Mouse (Mus musculus): ENCODE measurements around the gene Fahd1. TPM values are rescaled to one million over a fixed set of nuclear protein-coding genes. Genes with fewer than 3 reads are reported as not detected.

Gene Fahd1
- polyA plus RNA-seq, 1 experiment from 2014 or later: 36.5 TPM

DNA sequence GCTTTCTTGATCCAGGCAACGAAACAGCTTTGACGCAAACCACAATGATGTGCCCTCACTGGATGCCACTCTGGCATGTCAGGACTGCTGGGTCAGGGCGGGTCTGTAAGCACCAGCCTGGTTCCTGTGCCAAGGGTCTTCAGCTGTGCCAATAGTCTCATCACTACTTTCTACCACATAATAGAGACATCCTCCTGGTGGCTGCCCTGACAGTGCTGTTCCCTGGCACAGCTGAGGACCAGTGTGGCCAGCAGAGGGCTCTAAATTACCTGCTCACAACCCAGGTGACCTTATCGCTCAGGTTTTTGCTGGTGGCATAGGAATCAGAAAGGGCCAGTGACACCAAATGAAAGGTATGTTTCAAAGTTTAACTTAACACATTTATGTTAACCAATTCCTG lies 9.0 kb downstream of the Fahd1 start:
- H3K9ac ChIP-seq: no peak overlapping the region
- 48% methylated on average over 4 of the region's 4 CpGs for WGBS
- ATAC-seq (ENCODE audit: insufficient number of reproducible peaks, low FRiP score): no peak
- peaks cover 30% of the 10 kb centered on the region for H3K27me3 ChIP-seq (replicated peaks)
- no peaks in the 10 kb centered on the region for H3K36me3 ChIP-seq
- no peak overlapping the region for H3K27ac ChIP-seq (ENCODE audit: poor library complexity, severe bottlenecking)
- peaks cover 8% of the 10 kb centered on the region for H3K4me1 ChIP-seq (replicated peaks)
- H3K4me3 ChIP-seq: no peak overlapping the region
- no peak overlapping the region for H3K4me2 ChIP-seq
- H3K9me3 ChIP-seq (replicated peaks): no peaks in the 10 kb centered on the region

DNA sequence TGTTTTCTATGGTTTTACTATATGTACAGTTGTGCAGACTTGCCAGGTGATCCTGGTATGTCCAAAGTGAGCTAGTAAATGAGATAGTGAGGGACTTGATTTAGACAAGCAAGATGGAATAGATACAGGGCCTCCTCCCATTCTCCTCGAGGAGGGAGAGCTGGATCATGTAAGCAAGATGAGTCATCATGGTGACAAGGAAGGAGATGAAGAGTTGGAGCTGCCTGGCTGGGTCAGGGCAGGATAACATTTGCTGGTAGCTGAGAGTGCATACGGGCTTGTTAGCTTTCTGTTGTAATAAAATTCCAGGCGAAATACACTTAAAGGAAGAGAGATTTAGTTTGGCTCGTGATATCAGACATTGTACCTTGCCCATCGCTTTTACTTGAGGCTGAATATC lies 9.8 kb downstream of the Fahd1 start:
- no peak for ATAC-seq (ENCODE audit: insufficient number of reproducible peaks, low FRiP score)
- WGBS: 48% methylated on average over 5 of the region's 5 CpGs
- Histone ChIP-seq H3K4me3 (no peak overlapping the region), H3K9ac (no peak overlapping the region), H3K36me3 (no peaks in the 10 kb centered on the region), H3K27me3 (replicated peaks) (peaks cover 30% of the 10 kb centered on the region), H3K27ac (ENCODE audit: poor library complexity, severe bottlenecking) (no peak overlapping the region), H3K4me1 (replicated peaks) (peaks cover 8% of the 10 kb centered on the region), H3K4me2 (no peak overlapping the region), H3K9me3 (replicated peaks) (no peaks in the 10 kb centered on the region)

DNA sequence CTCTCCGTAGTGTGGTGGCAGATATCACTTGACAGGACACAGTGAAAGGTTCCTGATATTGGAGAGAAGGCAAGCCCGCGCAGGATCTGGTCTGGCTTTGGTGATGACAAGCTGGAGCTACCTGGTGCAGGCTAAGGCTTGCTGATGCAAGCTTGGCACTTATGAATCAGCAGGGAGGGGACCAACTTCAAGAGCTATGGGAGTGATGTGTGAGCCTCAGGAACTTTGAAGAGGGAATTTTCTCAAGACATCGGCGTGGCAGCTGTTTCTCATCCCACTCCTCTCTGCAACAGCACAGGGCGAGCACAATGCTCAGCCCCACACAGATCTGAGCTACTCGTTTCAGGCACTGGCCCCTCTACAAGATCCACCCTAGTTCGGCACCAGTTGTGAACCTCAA lies 10.3 kb downstream of the Fahd1 start, which contains the start of gene Hagh:
Gene Hagh, plus strand, starts transcription at position 302 of the 400 bp plus-strand sequence.
- 51% methylated on average over 8 of the region's 8 CpGs for WGBS
- H3K27me3 ChIP-seq (replicated peaks): peaks cover 30% of the 10 kb centered on the region
- no peaks in the 10 kb centered on the region for H3K36me3 ChIP-seq
- peaks cover 8% of the 10 kb centered on the region for H3K4me1 ChIP-seq (replicated peaks)
- no peak within 1 kb of the TSS for H3K4me2 ChIP-seq
- no peaks in the 10 kb centered on the region for H3K9me3 ChIP-seq (replicated peaks)
- no peak within 1 kb of the TSS for H3K4me3 ChIP-seq
- no peak within 1 kb of the TSS for H3K27ac ChIP-seq (ENCODE audit: poor library complexity, severe bottlenecking)
- no peak within 1 kb of the TSS for H3K9ac ChIP-seq
- no peak for ATAC-seq (ENCODE audit: insufficient number of reproducible peaks, low FRiP score)

DNA sequence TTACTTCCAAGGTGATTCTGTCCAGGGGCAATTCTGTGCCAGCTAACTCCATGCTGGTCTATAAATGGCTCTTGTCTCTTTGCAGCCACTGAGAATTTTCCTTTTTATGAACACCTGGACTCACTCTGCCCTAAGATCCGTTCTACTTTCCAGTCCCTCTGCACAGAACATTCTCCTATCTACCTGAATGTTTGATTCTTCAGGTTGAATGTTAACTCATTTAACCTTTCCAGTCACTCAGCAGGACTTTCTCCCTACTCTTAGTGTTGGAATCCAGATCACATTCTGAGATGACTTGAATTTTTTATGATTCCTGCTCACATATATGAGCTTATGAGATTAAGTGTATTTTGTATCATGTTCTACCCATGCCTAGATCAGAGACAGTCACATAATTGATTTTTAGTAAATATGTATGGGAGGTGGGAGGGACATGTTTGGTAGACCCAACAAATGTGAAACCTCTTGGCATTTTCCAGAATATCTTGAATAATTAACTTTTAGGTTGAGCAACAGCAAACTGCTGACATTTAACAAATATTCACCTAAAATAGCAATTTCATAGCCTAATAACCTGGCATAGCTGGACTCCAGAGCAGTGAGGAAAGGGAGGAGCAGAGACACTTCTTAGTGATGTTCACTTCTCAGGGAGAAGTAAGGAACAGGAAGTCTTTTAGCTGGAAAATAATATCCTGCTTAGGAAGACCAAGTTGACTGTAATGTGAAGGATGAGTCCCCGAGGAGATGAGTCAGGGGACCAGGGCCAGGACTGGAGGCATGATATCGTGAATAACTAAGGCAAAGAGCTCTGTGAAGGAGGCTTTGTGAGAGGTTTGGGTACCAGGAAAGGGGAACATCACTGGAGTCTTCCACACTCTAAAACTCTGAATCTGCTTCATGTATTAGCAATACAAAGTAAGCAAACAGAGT lies 28.5 kb downstream of the Fahd1 start:
- no peak for ATAC-seq (ENCODE audit: insufficient number of reproducible peaks, low FRiP score)
- H3K4me3 ChIP-seq: no peak overlapping the region
- no peak overlapping the region for H3K9ac ChIP-seq
- 38% methylated on average over 3 of the region's 3 CpGs for WGBS
- no peak overlapping the region for H3K27ac ChIP-seq (ENCODE audit: poor library complexity, severe bottlenecking)
- H3K9me3 ChIP-seq (replicated peaks): no peaks in the 10 kb centered on the region
- H3K4me2 ChIP-seq: no peak overlapping the region
- H3K27me3 ChIP-seq (replicated peaks): peaks cover 27% of the 10 kb centered on the region
- no peaks in the 10 kb centered on the region for H3K4me1 ChIP-seq (replicated peaks)
- no peaks in the 10 kb centered on the region for H3K36me3 ChIP-seq

DNA sequence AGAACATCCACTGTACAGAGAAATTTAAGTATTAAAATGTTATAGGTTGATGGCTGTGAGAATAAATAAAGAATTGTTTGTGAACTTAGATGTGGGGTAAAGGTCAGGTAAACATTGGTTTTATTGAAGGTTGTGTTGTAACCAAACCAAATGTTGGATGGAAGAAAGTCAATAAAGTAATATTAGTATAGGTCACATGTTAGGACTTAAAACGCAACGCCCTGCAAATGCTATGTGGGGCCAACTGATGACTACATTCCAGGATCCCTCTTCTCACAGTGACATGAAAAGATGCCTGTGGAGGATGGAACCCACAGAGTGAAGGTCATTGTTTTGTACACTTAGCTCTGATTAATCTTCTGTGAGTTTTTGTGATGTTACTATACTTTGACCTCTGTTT lies 30.7 kb downstream of the Fahd1 start:
- H3K27me3 ChIP-seq (replicated peaks): peaks cover 15% of the 10 kb centered on the region; the same call in 1 of the 2 replicates
- no peaks in the 10 kb centered on the region for H3K4me1 ChIP-seq (replicated peaks)
- H3K4me2 ChIP-seq: no peak overlapping the region
- no peak overlapping the region for H3K9ac ChIP-seq
- no peak overlapping the region for H3K4me3 ChIP-seq
- 66% methylated on average over 2 of the region's 2 CpGs for WGBS
- H3K36me3 ChIP-seq: no peaks in the 10 kb centered on the region
- ATAC-seq (ENCODE audit: insufficient number of reproducible peaks, low FRiP score): no peak
- no peaks in the 10 kb centered on the region for H3K9me3 ChIP-seq (replicated peaks)
- H3K27ac ChIP-seq (ENCODE audit: poor library complexity, severe bottlenecking): no peak overlapping the region

DNA sequence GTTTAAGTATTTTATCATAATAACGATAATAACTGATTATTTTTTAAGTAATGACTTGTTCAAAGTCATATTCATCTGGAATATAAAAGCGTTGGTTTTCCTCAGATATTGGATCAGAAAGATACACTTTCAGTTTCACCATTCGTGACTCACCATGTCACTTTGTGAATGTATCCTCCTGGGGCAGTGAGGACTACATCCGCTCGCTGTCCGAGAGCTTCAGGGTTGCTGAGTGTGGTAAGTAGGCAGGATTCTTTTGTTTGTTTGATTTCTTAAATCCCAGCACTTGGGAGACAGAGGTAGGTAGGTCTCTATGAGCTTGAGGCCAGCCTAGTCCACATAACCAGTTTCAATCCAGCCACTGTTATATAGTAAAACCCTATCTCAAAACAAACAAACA lies 32.0 kb downstream of the Fahd1 start:
- peaks cover 16% of the 10 kb centered on the region for H3K27me3 ChIP-seq (replicated peaks)
- no peak overlapping the region for H3K4me2 ChIP-seq
- 44% methylated on average over 6 of the region's 6 CpGs for WGBS
- no peaks in the 10 kb centered on the region for H3K36me3 ChIP-seq
- no peak overlapping the region for H3K4me3 ChIP-seq
- ATAC-seq (ENCODE audit: insufficient number of reproducible peaks, low FRiP score): no peak
- no peak overlapping the region for H3K9ac ChIP-seq
- H3K9me3 ChIP-seq (replicated peaks): no peaks in the 10 kb centered on the region
- no peak overlapping the region for H3K27ac ChIP-seq (ENCODE audit: poor library complexity, severe bottlenecking)
- H3K4me1 ChIP-seq (replicated peaks): no peaks in the 10 kb centered on the region

DNA sequence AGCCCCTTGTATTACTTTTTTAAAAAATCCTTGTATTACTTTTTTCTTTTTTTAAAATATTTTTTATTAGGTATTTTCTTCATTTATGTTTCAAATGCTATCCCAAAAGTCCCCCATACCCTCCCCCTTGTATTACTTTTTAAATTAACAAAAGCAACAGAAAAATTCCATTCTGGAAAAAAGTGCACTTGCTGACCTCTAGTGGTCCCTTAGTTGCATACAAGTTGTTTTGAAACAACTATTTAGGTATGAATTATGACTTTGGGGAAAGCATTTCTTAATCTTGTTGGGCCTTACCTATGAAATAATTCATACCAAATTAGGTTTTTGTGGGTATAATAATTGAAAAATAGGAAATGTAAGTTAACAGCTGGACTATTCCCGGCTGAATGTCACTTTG lies 32.7 kb downstream of the Fahd1 start:
- Histone ChIP-seq H3K4me1 (replicated peaks) (no peaks in the 10 kb centered on the region), H3K27ac (ENCODE audit: poor library complexity, severe bottlenecking) (no peak overlapping the region), H3K4me2 (no peak overlapping the region), H3K9ac (no peak overlapping the region), H3K36me3 (no peaks in the 10 kb centered on the region), H3K9me3 (replicated peaks) (no peaks in the 10 kb centered on the region), H3K27me3 (replicated peaks) (peaks cover 19% of the 10 kb centered on the region), H3K4me3 (no peak overlapping the region)
- no peak for ATAC-seq (ENCODE audit: insufficient number of reproducible peaks, low FRiP score)
- 26% methylated on average over 1 of the region's 1 CpGs for WGBS

DNA sequence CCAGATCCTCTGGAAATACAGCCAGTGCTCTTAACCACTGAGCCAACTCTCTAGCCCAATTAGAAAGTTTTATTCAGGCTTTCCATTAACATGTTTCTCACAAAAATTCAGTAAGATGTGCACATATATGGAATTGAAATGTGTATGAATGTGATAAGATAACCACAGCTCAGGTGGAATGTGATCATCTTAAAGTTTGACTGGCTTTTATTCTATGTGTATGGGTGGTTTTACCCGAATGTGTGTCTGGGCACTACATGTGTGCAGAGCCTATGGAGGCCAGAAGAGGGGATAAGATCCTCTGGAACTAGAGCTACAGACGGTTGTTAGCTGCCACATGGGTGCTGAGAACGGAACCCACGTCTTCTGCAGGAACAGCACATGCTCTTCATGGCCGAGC lies 34.9 kb downstream of the Fahd1 start:
- Histone ChIP-seq H3K36me3 (no peaks in the 10 kb centered on the region), H3K9ac (no peak overlapping the region), H3K27ac (ENCODE audit: poor library complexity, severe bottlenecking) (no peak overlapping the region), H3K4me1 (replicated peaks) (no peaks in the 10 kb centered on the region), H3K4me2 (no peak overlapping the region), H3K27me3 (replicated peaks) (peaks cover 14% of the 10 kb centered on the region), H3K4me3 (no peak overlapping the region), H3K9me3 (replicated peaks) (no peaks in the 10 kb centered on the region)
- ATAC-seq (ENCODE audit: insufficient number of reproducible peaks, low FRiP score): no peak
- WGBS: 86% methylated on average over 5 of the region's 5 CpGs

DNA sequence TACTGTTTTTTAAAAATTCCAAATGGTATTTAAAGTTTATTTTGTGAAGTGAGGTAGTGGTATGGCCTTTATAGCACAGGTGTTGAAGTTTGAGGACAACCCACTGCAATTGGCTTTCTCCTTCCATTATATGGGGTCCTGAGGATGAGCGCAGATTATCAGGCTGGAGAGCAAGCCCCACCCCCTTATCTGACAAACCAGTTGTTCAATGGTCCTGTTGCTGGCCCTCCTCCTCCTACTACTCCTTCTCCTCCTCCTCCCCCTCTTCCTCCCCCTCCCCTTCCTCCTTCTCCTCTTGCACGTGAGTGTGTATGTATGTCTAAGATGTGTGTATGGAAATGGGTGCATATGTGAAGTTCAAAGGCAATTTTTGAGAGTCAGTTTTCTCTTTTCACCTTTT lies 37.9 kb downstream of the Fahd1 start:
- no peak for ATAC-seq (ENCODE audit: insufficient number of reproducible peaks, low FRiP score)
- Histone ChIP-seq H3K9me3 (replicated peaks) (no peaks in the 10 kb centered on the region), H3K27ac (ENCODE audit: poor library complexity, severe bottlenecking) (no peak overlapping the region), H3K27me3 (replicated peaks) (peaks cover 25% of the 10 kb centered on the region), H3K9ac (no peak overlapping the region), H3K4me3 (no peak overlapping the region), H3K36me3 (no peaks in the 10 kb centered on the region), H3K4me2 (no peak overlapping the region), H3K4me1 (replicated peaks) (no peaks in the 10 kb centered on the region)
- 41% methylated on average over 2 of the region's 2 CpGs for WGBS

DNA sequence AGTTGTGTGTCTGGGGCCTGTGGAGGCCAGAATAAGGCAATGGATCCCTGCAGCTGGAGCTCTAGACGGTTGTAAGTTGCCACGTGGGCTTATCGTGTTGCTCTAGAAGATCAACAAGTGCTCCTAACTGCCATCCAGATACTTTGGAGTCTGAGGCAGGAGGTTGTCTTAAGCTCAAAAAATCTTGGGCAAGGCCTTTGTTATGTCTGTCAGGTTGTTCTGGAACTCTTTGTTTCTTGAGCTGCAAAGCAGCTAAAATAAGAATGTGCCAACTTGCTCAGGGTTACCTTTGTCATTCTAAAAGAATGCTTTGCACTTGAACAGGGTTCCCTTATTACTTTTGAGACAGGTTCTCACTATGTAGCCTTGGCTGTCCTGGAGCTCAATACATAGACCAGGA lies 39.0 kb downstream of the Fahd1 start:
- peaks cover 31% of the 10 kb centered on the region for H3K27me3 ChIP-seq (replicated peaks)
- H3K4me2 ChIP-seq: no peak overlapping the region
- H3K4me1 ChIP-seq (replicated peaks): no peaks in the 10 kb centered on the region
- no peak overlapping the region for H3K4me3 ChIP-seq
- ATAC-seq (ENCODE audit: insufficient number of reproducible peaks, low FRiP score): no peak
- H3K36me3 ChIP-seq: no peaks in the 10 kb centered on the region
- H3K9me3 ChIP-seq (replicated peaks): no peaks in the 10 kb centered on the region
- H3K9ac ChIP-seq: no peak overlapping the region
- 68% methylated on average over 3 of the region's 3 CpGs for WGBS
- H3K27ac ChIP-seq (ENCODE audit: poor library complexity, severe bottlenecking): no peak overlapping the region

DNA sequence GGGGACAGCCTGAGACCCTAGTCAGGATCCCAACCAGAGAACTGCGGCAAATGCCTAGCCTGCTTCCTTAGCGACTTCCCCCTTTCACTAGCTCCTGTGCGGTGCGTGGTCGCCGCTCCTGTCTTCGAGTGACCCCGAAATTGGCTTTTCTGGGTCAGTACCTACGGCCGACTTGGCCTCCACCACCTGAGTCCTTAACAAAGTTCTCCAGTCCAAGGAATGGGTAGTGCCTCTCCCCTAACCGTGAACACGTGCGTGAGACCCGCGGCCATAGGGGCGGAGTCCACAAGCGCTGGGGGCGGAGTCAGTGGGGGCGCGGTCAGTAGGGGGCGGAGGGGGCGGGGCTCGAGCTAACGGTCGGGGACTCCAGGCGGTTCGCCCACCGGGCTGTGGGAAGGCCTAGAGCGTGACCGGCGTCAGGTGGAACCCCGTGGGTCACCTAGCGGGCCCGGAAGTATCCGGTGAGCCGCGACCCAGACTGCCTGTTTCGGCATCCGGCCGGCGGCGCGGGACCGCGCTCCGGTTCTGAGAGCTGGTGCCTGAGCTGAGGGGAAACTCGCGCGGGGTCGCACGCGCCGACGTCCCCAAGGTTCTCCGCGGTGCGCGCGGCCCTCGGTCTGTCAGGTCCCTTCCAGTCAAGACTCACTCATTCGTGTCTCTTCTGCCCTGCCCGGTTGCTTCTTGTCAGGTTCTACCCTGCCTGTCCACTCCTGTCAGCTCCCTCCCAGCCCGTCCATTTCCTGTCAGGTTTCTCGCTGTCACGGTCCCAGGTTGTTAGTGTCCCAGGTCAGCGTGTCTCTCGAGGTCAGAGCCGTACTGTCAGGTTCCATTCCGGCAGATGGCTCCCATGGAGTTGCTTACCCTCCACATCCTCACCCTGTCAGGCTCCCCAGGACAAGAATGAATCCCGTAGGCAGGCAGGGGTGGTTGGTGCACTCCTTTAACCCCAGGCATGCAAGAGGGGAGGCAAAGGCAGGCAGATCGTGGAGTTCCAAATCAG lies 45.9 kb downstream of the Fahd1 start, which contains the start of gene Meiob:
Gene Meiob, plus strand, starts transcription at position 338 of the 1,000 bp plus-strand sequence.
- Histone ChIP-seq H3K4me3 (peak within 1 kb of the TSS; percentile 81), H3K9ac (peak within 1 kb of the TSS; percentile 75), H3K9me3 (replicated peaks) (no peaks in the 10 kb centered on the region), H3K4me2 (peak within 1 kb of the TSS; percentile 95), H3K36me3 (no peaks in the 10 kb centered on the region), H3K27ac (ENCODE audit: poor library complexity, severe bottlenecking) (no peak within 1 kb of the TSS), H3K4me1 (replicated peaks) (0 out of 2 replicates have a peak, but pooled peaks cover 2% of the 10 kb centered on the region), H3K27me3 (replicated peaks) (peaks cover 34% of the 10 kb centered on the region)
- ATAC-seq (ENCODE audit: insufficient number of reproducible peaks, low FRiP score): peak; percentile 92
- WGBS: under 1% methylated on average over 71 of the region's 71 CpGs

Data from heart, embryonic 12.5 days (tissue).